Mouse (Mus musculus) kidney, adult 18-20 months (tissue): ENCODE data around the gene Olfr645.

Experiments used
- DNase-seq: peaks from one replicate; pipeline ENCODE4 v3.0.0; 2021

Gene Olfr645

DNA sequence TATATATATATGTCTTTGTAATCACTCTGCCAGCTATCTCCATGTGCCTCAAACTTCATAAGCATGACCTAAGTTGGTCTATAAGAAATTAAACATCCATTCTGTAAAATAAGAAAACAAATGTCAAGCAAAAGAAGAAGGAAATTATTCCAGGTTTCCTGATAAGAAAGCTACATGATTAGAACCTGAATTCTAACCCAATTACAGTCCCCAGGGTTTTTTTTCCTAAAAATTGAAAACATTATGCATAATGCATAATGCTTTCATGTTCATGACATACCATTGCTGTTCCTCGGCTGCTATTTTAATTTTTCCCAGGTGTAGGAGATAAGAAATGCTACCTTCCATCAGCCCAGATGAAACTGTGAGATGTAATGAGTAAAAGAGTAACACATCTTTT lies at the start of gene Olfr645:
Olfr645 (minus strand) TSS at position 101 of the 400 bp plus-strand sequence.
- DNase-seq = no peak

DNA sequence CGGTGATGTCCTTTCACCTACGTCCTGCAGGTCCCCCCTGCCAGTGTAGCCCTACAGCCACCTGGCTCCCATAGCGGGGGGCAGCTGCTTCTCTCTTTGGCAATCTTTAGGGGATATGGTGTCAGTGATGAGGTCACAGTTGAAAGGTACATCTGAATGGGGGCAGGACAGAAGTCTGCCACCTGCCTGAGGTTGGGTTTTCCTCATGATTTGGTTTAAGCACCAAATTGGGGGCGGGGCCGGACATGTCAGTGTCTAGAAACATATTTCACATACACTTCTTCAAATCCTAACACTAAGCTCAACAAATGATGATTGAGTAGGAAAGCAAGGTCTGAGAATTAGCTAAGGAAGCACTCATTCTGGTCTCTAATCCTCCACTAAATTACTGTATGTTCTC lies 44.5 kb upstream of the Olfr645 start, which contains the start of gene Ubqln5:
Ubqln5 (minus strand) TSS at position 101 of the 400 bp plus-strand sequence.
- no peak for DNase-seq

DNA sequence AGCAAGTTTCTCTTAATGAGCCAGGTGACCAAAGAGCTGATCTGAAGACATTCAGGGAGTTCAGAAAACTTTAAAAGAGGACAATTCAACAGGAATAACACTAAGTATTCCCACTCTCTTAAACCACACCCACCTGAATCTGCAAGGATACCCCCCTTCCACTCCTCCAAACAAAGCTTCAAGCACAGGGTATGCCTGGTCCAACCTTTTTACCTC lies 19.4 kb upstream of the Olfr645 start, which contains the start of gene Olfr646:
Olfr646 (plus strand) TSS at position 117 of the 216 bp plus-strand sequence.
- DNase-seq = no peak

DNA sequence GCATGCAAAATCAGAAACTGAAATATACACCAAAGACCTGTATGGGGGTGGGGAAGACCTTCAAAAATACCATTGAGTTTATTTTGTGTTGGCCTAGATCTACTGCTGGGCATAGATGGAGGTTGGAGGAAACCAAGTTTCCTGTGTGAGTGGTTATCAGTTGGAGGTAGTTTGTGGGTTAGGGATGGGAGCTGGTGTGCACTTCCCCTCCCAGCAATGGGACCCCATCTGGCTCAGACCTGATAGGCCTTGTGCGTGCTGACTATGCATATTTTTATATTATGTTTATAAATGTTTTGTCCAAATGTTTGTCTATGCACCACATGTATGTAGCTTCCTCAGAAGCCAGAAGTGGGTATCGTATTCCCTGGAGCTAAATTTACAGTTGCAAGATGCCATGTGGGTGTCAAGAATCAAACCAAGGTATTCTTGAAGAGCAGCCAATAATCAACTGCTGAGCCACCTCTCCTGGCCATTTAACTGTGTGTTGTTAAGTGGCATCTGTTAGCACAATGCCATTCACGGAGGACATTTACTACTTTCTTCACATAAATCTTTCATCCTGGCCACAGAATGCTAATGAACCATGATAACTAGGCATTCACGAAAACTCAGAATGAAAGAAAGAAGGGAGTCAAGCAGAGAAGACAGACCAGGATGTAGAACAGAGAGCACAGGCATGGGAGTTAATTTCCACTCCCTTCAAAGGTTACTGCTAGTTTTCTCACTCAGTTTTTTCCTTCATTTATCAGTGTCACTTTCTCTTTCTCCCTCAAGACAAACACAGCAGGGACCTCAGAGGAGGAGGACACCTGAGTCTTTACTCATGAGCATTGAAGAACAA lies 18.9 kb upstream of the Olfr645 start:
- no peak for DNase-seq

DNA sequence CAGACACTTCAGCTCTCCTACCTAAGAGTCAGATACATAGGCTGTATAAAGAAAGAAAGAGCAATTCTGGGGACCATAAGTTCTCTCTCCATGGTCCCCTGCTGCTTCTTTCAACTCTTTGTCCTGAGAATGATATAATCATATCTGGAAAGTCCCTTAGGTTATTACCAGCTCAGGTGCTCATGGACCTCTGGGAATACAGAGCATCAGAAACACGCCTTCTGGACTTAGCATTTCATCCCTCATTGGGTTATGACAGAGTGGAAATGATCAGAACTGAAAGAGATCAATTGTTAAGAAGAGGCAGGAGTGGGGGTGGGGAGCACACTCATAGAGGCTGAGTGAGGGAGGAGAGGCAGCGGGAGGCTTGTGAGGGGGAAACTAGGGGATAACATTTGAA lies 13.5 kb downstream of the Olfr645 start, which contains the start of gene Olfr644:
Olfr644 (minus strand) TSS at position 101 of the 400 bp plus-strand sequence.
- no peak for DNase-seq

DNA sequence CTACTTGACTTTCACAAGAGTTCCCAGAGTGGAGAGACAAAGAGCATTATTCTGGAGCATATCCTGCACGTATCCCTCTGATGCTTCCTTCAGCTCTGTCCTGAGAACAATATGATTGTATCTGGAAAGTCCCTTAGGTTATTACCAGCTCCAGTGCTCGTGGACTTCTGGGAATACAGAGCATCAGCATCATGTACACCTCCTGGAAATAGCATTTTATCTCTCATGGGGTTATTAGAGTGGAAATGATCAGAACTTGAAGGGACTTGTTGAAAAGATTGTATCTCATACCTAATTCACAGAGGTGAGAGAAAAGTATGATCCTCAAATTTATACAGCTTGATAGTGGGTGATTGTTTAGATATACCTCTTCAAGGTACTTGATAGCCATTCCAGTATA lies 23.9 kb downstream of the Olfr645 start, which contains the start of gene 4930516K23Rik:
4930516K23Rik (minus strand) TSS at position 101 of the 400 bp plus-strand sequence.
- no peak for DNase-seq

DNA sequence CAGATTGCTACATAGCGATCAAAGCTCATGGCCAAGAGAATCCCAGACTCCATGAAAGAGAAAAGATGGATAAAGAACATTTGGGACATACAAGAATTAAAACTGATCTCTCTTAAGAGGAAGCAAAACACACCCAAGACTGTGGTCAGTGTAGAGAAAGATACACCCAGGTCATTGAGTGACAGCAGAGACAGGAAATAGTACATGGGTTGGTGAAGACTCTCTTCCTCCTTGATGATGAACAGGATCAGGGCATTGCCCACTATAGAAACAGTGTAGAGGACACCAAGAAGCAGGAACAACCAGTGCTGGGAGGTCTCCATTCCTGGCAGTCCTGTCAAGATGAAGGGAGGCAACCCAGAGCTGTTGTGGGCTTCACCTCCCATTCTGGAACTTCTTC lies 26.1 kb downstream of the Olfr645 start:
- DNase-seq = no peak

DNA sequence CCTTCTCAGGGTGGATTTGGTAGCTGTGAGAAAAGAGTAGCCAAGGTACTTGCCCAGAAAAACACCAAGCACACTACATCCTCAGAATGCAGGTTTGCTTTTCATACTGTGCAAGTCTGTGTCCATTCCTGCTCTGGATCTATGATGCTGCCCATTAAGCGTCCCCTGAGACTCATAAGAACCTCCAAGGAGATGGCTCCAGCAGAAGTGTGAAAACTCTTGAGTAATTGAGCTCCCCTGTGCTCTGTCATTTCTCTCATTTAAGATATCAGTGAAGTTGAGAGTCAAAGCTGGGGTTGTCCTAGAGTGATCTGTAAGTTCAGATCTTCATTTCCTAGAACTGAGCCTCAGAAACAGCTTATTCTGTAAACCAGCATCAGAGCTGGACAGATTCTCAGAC lies 32.7 kb downstream of the Olfr645 start, which contains the start of gene Olfr642:
Olfr642 (minus strand) TSS at position 101 of the 400 bp plus-strand sequence.
- DNase-seq = no peak

DNA sequence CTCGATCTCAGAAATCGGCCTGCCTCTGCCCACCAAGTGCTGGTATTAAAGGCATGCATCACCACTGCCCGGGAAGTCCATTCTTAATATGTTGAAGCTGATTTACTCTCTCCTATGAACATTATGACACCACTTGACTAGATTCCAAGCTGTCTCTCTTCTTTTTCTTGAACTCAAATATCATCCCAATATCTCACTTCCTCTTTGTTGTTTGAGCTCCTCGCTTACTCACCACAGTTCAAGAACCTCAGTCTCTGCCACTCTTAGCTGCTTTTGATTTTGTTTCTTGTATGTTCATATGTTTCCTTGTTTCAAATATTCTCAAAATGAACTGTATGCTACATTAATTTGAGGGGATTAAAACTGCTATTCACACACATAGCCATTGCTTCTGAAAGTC lies 34.5 kb downstream of the Olfr645 start:
- DNase-seq = no peak

DNA sequence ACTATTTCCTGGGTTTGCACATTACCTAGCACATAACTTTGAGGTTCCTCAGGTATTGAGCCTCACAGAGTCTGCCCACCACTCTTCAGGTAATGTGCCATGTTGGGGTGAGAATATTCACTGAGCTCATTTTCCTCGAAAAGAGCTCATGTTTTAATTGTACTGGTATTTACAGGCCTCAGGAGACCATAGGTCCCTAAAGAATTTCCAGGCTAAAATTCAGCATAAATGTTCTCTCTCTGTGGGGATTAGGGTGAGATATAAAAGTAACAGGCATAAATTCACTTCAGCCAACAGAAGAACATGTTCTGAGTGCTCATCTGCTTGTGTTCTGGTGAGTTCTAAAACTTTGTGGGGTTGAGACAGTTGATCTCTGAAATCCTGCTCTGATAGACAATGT lies 50.1 kb downstream of the Olfr645 start, which contains the start of gene Olfr641:
Olfr641 (plus strand) TSS at position 301 of the 400 bp plus-strand sequence.
- DNase-seq = no peak
